Mouse (Mus musculus): Measurements from ENCODE around the gene Espnl.

DNA sequence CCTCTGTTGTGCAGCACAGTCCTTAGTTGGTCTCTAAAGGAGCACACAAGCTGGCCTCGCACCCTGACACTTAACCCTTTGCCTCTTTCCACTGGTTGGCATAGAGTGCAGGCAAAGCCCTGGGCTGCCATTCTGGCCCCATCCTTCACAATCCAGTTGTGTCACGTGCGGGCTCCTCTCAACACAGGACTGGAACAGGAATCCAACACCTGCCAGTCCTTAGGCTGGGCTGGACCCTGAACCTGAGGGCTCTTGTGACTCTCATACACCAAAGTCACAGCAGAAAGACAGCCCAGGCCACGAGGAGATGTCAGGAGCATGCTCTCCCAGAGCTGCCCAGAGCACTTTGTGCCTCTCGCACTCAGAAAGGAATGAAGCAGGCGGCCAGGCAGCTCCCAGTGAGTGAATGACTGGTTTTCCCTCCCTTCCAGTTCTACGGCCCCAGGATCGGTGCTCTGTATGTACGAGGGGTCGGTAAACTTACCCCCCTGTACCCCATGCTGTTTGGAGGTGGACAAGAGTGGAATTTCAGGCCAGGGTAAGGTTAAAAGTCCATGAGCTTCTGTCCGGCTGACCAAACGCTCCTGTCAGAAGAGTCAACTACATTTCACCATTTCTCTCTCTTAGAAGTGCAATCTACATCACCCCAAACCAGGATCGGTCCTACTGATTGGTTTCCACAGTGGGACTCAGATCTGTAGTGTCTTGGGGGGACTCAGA, 12.3 kb upstream of the Espnl start:
- TF ChIP-seq POLR2A (IDR thresholded peaks at IDR 0.05; ENCODE audit: low read depth, low read length) (no peak), CTCF (IDR thresholded peaks at IDR 0.05; ENCODE audit: extremely low read depth, insufficient read depth, insufficient read length, insufficient replicate concordance) (no peak)
